Mouse (Mus musculus) myocyte (in vitro differentiated cells): ENCODE measurements around the gene Atrnl1. TPM values are rescaled to one million over a fixed set of nuclear protein-coding genes. Genes with fewer than 3 reads are reported as not detected.
A peak's percentile ranks its signal among the peaks of the same experiment; 100 is the strongest.

Source experiments
- H3K27me3 ChIP-seq: one replicate; pipeline ENCODE4 v1.6.1; 2011; ENCODE audit not compliant: control insufficient read depth, insufficient read depth, insufficient read length
- H3K36me3 ChIP-seq: one replicate; pipeline ENCODE4 v1.6.1; 2011; ENCODE audit not compliant: control insufficient read depth, insufficient read depth
- H3K4me2 ChIP-seq: one replicate; pipeline ENCODE4 v1.6.1; 2011; ENCODE audit warnings: low read depth, control low read depth
- H3K4me3 ChIP-seq: one replicate; pipeline ENCODE4 v1.5.1; 2011; ENCODE audit warnings: mild to moderate bottlenecking, control low read depth, moderate library complexity
- H3K79me2 ChIP-seq: one replicate; pipeline ENCODE4 v1.6.1; 2011; ENCODE audit not compliant: control insufficient read depth, insufficient read depth
- H3ac ChIP-seq: one replicate; pipeline ENCODE4 v1.6.1; 2011; ENCODE audit not compliant: control insufficient read depth, insufficient read length
- CEBPB ChIP-seq: IDR thresholded peaks from 2 replicates; pipeline ENCODE4 v1.6.1; 2011; ENCODE audit warnings: mild to moderate bottlenecking, moderate library complexity; ENCODE audit not compliant: poor library complexity, insufficient read depth, severe bottlenecking
- E2F4 ChIP-seq: IDR thresholded peaks from one replicate; pipeline ENCODE4 v1.6.1; 2011; ENCODE audit warnings: mild to moderate bottlenecking, control low read depth, moderate library complexity; ENCODE audit not compliant: insufficient read depth
- MAX ChIP-seq: IDR thresholded peaks from one replicate; pipeline ENCODE4 v1.6.1; 2011; ENCODE audit warnings: low read depth, mild to moderate bottlenecking, control low read depth
- MYOD1 ChIP-seq, 3 experiments: IDR thresholded peaks; one replicate each; pipeline ENCODE4 v1.6.1; 2011; ENCODE audit warnings: control low read depth in 2 of 3, low read depth in 2 of 3, mild to moderate bottlenecking in 2 of 3, moderate library complexity in 1 of 3; ENCODE audit not compliant: insufficient read length in 2 of 3, control insufficient read depth in 1 of 3
- MYOG ChIP-seq, 3 experiments: IDR thresholded peaks; one replicate each; pipeline ENCODE4 v1.6.1; 2011; ENCODE audit warnings: control low read depth in 2 of 3, low read depth in 2 of 3, mild to moderate bottlenecking in 2 of 3; ENCODE audit not compliant: insufficient read length in 2 of 3, control insufficient read depth in 1 of 3, insufficient read depth in 1 of 3
- POLR2A ChIP-seq: IDR thresholded peaks from one replicate; pipeline ENCODE4 v1.6.1; 2011; ENCODE audit warnings: low read depth, mild to moderate bottlenecking, control low read depth, moderate library complexity; ENCODE audit not compliant: insufficient read length
- POLR2AphosphoS2 ChIP-seq: IDR thresholded peaks from one replicate; pipeline ENCODE4 v1.6.1; 2011; ENCODE audit warnings: low read depth, control low read depth; ENCODE audit not compliant: insufficient read length
- REST ChIP-seq: IDR thresholded peaks from one replicate; pipeline ENCODE4 v1.6.1; 2011; ENCODE audit warnings: mild to moderate bottlenecking, control low read depth, moderate library complexity; ENCODE audit not compliant: insufficient read depth, insufficient read length
- SRF ChIP-seq: IDR thresholded peaks from one replicate; pipeline ENCODE4 v1.6.1; 2011; ENCODE audit warnings: low read depth; ENCODE audit not compliant: control insufficient read depth, insufficient read length
- TCF12 ChIP-seq: IDR thresholded peaks from one replicate; pipeline ENCODE4 v1.6.1; 2011; ENCODE audit warnings: mild to moderate bottlenecking, control low read depth; ENCODE audit not compliant: poor library complexity, insufficient read depth, severe bottlenecking
- TCF3 ChIP-seq: IDR thresholded peaks from one replicate; pipeline ENCODE4 v1.6.1; 2011; ENCODE audit warnings: low read depth, control low read depth; ENCODE audit not compliant: insufficient read length
- USF1 ChIP-seq: IDR thresholded peaks from one replicate; pipeline ENCODE4 v1.6.1; 2011; ENCODE audit warnings: low read depth, mild to moderate bottlenecking, control low read depth, moderate library complexity
- polyA plus RNA-seq: library from polyadenylated mRNA; unstranded; fragments of >200 nt; fragmentation: generic; extraction: Trizol; gene quantifications from one replicate; pipeline ENCODE4 v1.2.1, GENCODE M21; 2012; ENCODE audit warnings: missing spikeins

Atrnl1 gene
- polyA plus RNA-seq, 1 experiment = 5.4 TPM

DNA sequence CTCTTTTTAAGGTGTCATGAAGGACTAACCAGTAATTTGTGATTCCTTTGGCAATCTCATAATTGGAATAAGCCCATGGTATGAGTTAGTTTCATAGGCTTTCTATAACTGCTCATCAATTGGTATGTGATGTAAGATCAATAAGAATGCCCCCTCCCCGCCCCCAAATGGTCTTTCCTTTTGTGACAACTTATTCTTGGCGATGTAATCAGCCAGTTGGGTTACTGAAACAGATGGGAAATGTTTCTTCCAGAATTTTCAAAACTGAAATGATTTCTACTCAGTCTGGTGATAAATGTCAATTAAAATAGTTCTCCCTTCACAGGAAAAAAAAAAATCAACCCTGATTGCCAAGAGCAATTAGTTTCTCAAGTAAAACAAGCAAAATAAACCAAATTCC is 18.5 kb upstream of the Atrnl1 start:
- no peak overlapping the region for H3K4me3 ChIP-seq
- H3K27me3 ChIP-seq = peaks cover 12% of the 10 kb centered on the region
- H3K36me3 ChIP-seq = no peaks in the 10 kb centered on the region
- H3K4me2 ChIP-seq = no peak overlapping the region
- H3ac ChIP-seq = no peak overlapping the region
- no peaks in the 10 kb centered on the region for H3K79me2 ChIP-seq
- TF ChIP-seq E2F4 (no peak), SRF (no peak), TCF12 (no peak), REST (no peak), MAX (no peak), USF1 (no peak), POLR2AphosphoS2 (no peak), CEBPB (no peak), POLR2A (no peak), TCF3 (no peak), MYOG (IDR thresholded peaks at IDR 0.05; ENCODE audit: control insufficient read depth in 1 of 3, insufficient read depth in 1 of 3, insufficient read length in 2 of 3, low read depth in 2 of 3) (no peak), MYOD1 (IDR thresholded peaks at IDR 0.05; ENCODE audit: control insufficient read depth in 1 of 3, insufficient read length in 2 of 3, low read depth in 2 of 3) (no peak)

DNA sequence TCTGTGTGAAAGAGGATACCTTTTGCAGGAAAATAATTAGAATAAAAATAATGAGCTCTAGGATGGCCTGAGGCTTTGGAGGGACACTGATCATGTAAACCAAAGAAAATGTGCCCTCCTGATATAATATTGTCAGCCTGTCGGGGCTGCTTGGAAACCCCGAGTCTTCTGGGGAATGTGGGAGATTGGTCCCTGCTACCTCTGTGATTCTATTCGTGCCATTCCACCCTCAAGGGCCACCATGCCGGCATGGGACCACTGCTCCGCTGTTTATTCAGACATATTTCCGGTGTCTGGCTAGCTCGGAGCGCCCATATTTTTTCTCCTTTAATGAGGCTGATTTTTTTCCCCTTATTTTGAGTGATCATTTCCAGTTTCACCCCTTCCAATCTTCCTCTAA is 11.7 kb upstream of the Atrnl1 start:
- H3K36me3 ChIP-seq = no peaks in the 10 kb centered on the region
- H3K27me3 ChIP-seq = no peaks in the 10 kb centered on the region
- no peak overlapping the region for H3ac ChIP-seq
- no peak for TF ChIP-seq POLR2AphosphoS2
- no peak for TF ChIP-seq MYOD1 (IDR thresholded peaks at IDR 0.05; ENCODE audit: control insufficient read depth in 1 of 3, insufficient read length in 2 of 3, low read depth in 2 of 3)
- TF ChIP-seq REST = no peak
- TF ChIP-seq E2F4 = no peak
- no peak for TF ChIP-seq USF1
- no peak for TF ChIP-seq MAX
- no peak for TF ChIP-seq TCF12
- no peak for TF ChIP-seq TCF3
- no peak for TF ChIP-seq POLR2A
- no peak for TF ChIP-seq MYOG (IDR thresholded peaks at IDR 0.05; ENCODE audit: control insufficient read depth in 1 of 3, insufficient read depth in 1 of 3, insufficient read length in 2 of 3, low read depth in 2 of 3)
- TF ChIP-seq CEBPB = no peak
- TF ChIP-seq SRF = no peak
- H3K79me2 ChIP-seq = no peaks in the 10 kb centered on the region
- H3K4me3 ChIP-seq = no peak overlapping the region
- H3K4me2 ChIP-seq = no peak overlapping the region

DNA sequence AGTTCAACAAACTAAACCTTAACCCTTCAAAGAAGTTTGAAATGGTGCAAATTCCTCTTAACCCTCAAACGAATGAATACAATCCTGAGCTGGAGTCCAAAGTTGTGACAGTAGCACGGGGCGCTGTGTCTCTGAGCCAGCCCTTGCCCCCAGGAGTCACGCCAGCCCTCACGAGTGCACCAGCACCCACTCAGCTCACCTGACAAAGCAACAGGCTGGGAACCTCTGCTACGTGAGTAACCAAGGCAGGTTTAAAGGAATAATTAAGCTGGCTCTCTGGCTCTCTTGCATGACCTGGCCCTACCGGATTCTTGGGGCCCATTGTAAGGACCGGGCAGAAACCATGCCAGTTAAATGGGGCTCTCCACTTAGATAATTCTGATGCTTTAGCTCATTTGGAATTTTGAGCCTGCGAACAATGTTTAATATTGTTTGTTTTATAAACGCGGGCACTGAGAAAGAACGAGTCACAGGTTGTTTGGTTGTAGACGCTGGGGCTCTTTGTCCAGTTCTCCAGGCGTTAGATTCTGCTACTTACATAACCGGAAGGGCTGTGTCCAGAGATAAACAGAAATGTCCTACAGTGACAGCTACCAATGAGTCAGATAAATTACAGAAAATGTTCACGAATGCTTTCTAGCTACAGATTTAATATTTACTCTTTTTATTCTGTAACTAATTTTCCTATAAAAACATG is 10.5 kb upstream of the Atrnl1 start:
- H3ac ChIP-seq = no peak overlapping the region
- no peak overlapping the region for H3K4me2 ChIP-seq
- H3K4me3 ChIP-seq = no peak overlapping the region
- H3K27me3 ChIP-seq = no peaks in the 10 kb centered on the region
- no peaks in the 10 kb centered on the region for H3K79me2 ChIP-seq
- TF ChIP-seq MYOD1 (IDR thresholded peaks at IDR 0.05; ENCODE audit: control insufficient read depth in 1 of 3, insufficient read length in 2 of 3, low read depth in 2 of 3) (no peak), MAX (no peak)
- no peaks in the 10 kb centered on the region for H3K36me3 ChIP-seq

DNA sequence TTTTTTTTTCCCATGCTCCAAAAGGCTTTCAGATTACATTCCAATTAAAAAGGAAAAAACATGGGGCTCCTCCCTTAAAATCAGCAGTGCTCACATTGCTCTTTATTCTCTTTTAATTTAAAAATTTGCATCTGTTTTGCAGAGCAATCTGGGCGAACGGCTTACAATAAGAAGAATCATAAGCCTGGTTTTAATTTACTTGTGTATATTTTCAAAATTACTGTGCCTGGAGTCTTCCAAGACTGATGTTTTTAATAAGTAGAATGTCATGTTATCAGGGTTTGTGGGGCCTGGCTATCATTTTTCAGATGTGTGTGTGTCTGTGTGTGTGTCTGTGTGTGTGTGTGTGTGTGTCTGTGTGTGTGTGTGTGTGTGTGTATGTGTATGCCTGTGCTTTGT is 9.9 kb upstream of the Atrnl1 start:
- no peak for TF ChIP-seq MAX
- no peaks in the 10 kb centered on the region for H3K36me3 ChIP-seq
- no peak overlapping the region for H3K4me2 ChIP-seq
- H3K4me3 ChIP-seq = no peak overlapping the region
- no peaks in the 10 kb centered on the region for H3K27me3 ChIP-seq
- no peak overlapping the region for H3ac ChIP-seq
- H3K79me2 ChIP-seq = no peaks in the 10 kb centered on the region

DNA sequence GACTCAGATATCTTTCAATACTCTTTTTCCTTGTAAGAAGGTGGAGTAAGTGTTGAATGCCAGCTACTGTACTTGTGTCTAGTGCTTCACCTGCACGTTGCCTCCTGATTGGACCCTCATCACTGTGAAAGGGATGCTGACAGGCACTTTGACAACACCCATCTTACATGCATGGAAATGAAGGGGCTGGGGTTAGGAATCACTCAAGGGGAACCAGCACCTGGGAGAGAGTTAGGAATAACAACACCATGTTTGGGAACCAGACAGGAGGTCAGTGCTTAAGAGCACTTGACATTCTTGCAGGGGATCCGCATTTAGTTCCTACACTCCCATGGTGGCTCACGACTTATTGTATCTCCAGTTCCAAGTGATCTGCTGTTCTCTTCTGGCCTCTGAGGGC is 7.2 kb upstream of the Atrnl1 start:
- Histone ChIP-seq H3K27me3 (no peaks in the 10 kb centered on the region), H3ac (no peak overlapping the region), H3K4me3 (no peak overlapping the region), H3K36me3 (no peaks in the 10 kb centered on the region), H3K79me2 (no peaks in the 10 kb centered on the region), H3K4me2 (no peak overlapping the region)
- TF ChIP-seq CEBPB = no peak
- no peak for TF ChIP-seq MYOG (IDR thresholded peaks at IDR 0.05; ENCODE audit: control insufficient read depth in 1 of 3, insufficient read depth in 1 of 3, insufficient read length in 2 of 3, low read depth in 2 of 3)
- no peak for TF ChIP-seq POLR2A

DNA sequence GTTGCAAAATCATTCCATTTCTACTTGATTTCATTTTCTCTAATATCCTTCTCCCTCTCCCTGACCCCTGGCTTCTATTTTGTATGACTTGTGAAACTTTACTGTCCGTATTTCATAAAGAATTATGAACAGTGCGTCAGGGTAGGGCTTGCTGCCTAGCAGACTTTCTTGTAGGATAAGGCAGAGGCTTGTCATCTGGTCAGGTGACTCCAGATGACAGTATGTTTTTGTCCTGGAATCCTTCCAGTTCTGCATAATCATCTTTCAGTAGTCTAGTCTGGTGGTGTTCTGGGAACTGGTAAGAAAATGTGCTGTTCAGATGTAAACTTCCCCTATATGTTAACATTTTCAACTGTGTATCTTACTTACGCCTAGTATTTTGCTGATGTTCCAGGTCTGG is 4.9 kb upstream of the Atrnl1 start:
- no peaks in the 10 kb centered on the region for H3K27me3 ChIP-seq

More for the DNA sequence above, 4.9 kb upstream of the Atrnl1 start:
- no peak for TF ChIP-seq E2F4
- TF ChIP-seq MYOD1 (IDR thresholded peaks at IDR 0.05; ENCODE audit: control insufficient read depth in 1 of 3, insufficient read length in 2 of 3, low read depth in 2 of 3) = no peak
- TF ChIP-seq TCF3 = no peak
- no peak for TF ChIP-seq REST
- TF ChIP-seq POLR2AphosphoS2 = no peak
- TF ChIP-seq MAX = no peak
- H3K36me3 ChIP-seq = no peaks in the 10 kb centered on the region
- H3K4me3 ChIP-seq = no peak overlapping the region
- H3K4me2 ChIP-seq = peak overlapping the region; percentile 45
- H3ac ChIP-seq = no peak overlapping the region
- no peaks in the 10 kb centered on the region for H3K79me2 ChIP-seq
